Comparison of ENCODE assay signal across 8 mouse cellular contexts in the genomic region with DNA sequence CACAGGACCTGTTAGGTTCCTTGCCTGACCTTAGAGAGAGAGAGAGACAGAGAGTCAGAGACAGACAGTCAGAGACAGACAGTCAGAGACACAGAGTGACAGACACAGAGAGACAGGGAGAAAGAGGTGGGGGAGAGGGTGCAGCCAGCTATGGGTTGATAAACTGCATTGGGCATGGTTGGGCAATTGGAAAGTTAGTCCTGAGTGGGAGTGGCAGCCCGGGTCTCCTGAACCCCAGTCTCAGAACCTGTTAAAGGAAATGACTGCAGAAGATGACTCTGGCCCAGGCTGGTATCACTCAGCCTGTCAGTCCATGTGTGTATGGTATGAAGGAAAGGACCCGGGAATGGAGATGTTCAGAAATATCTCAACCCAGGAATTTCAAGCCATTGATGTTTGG. TPM values are rescaled to one million over a fixed set of nuclear protein-coding genes. Genes with fewer than 3 reads are reported as not detected.
DNase-seq lines count a peak whose midpoint lies in the region; ATAC-seq and TF ChIP-seq lines count a peak whose summit lies in the region.
"Had no signal": no experiment of that assay in that cellular context is flagged by ENCODE, and none has a peak within 500 bp of the region (broad histone marks: within the 10 kb centered on the region; RNA-seq: fewer than 3 reads in every experiment).

No protein-coding gene starts in this region.

- 0 out of 2 replicates have a peak, but pooled peaks cover 2% of the 10 kb centered on the region for H3K36me3 ChIP-seq in forebrain, embryonic 13.5 days (ENCODE audit: poor library complexity, severe bottlenecking)
- H3K36me3 ChIP-seq in intestine, embryonic 15.5 days: peaks cover 5% of the 10 kb centered on the region; the same call in 1 of the 2 replicates
- peaks cover 4% of the 10 kb centered on the region; the same call in 1 of the 2 replicates for H3K36me3 ChIP-seq in neural tube, embryonic 15.5 days

- peak overlapping the region; percentile 85 for H3K4me3 ChIP-seq in lung, adult 2 months (replicated peaks; ENCODE audit: extremely low read depth, low read depth, low read length)
- H3K4me3 ChIP-seq in forebrain, embryonic 13.5 days: no peak overlapping the region
- H3K4me3 ChIP-seq in intestine, embryonic 15.5 days (replicated peaks): peak overlapping the region; percentile 80
- H3K4me3 ChIP-seq in neural tube, embryonic 15.5 days (replicated peaks): peak overlapping the region; percentile 65; the same call in 1 of the 2 replicates

- WGBS in lung, adult 2 months: 44% methylated on average over 2 of the region's 2 CpGs
- WGBS in forebrain, embryonic 13.5 days: 85% methylated on average over 2 of the region's 2 CpGs
- 49% methylated on average over 2 of the region's 2 CpGs for WGBS in intestine, embryonic 15.5 days
- WGBS in neural tube, embryonic 15.5 days: 84% methylated on average over 2 of the region's 2 CpGs

- no peaks in the 10 kb centered on the region for H3K9me3 ChIP-seq in forebrain, embryonic 13.5 days (replicated peaks)
- H3K9me3 ChIP-seq in intestine, embryonic 15.5 days: no peaks in the 10 kb centered on the region
- no peaks in the 10 kb centered on the region for H3K9me3 ChIP-seq in neural tube, embryonic 15.5 days (replicated peaks)

- peak overlapping the region; percentile 44 for H3K27ac ChIP-seq in forebrain, embryonic 13.5 days
- H3K27ac ChIP-seq in intestine, embryonic 15.5 days: no peak overlapping the region
- no peak overlapping the region for H3K27ac ChIP-seq in neural tube, embryonic 15.5 days (replicated peaks)

- TF ChIP-seq POLR2A in lung, adult 2 months (IDR thresholded peaks at IDR 0.05; ENCODE audit: borderline replicate concordance, extremely low read depth, low read depth, low read length): no peak

- 0 out of 2 replicates have a peak, but pooled peaks cover 4% of the 10 kb centered on the region for H3K27me3 ChIP-seq in forebrain, embryonic 13.5 days
- H3K27me3 ChIP-seq in intestine, embryonic 15.5 days (replicated peaks): peaks cover 13% of the 10 kb centered on the region
- no peaks in the 10 kb centered on the region for H3K27me3 ChIP-seq in neural tube, embryonic 15.5 days (replicated peaks)

- peaks cover 11% of the 10 kb centered on the region for H3K4me1 ChIP-seq in lung, adult 2 months (ENCODE audit: control insufficient read depth, insufficient read depth, low read length)
- peaks cover 34% of the 10 kb centered on the region for H3K4me1 ChIP-seq in forebrain, embryonic 13.5 days
- H3K4me1 ChIP-seq in intestine, embryonic 15.5 days (replicated peaks): peaks cover 23% of the 10 kb centered on the region
- peaks cover 44% of the 10 kb centered on the region for H3K4me1 ChIP-seq in neural tube, embryonic 15.5 days

- no peak for TF ChIP-seq CTCF in lung, adult 2 months (IDR thresholded peaks at IDR 0.05; ENCODE audit: insufficient read depth, low read length)

- no peak overlapping the region for H3K9ac ChIP-seq in forebrain, embryonic 13.5 days
- no peak overlapping the region for H3K9ac ChIP-seq in intestine, embryonic 15.5 days
- H3K9ac ChIP-seq in neural tube, embryonic 15.5 days (replicated peaks): no peak overlapping the region; the same call in 1 of the 2 replicates

- ATAC-seq in forebrain, embryonic 13.5 days: no peak
- no peak for ATAC-seq in intestine, embryonic 15.5 days
- ATAC-seq in neural tube, embryonic 15.5 days (ENCODE audit: low FRiP score): no peak
- no peak for ATAC-seq in granulocyte monocyte progenitor cell, adult 5-6 weeks (replicated peaks; ENCODE audit: poor library complexity, severe bottlenecking)

- no peak for DNase-seq in lung, adult 2 months
- DNase-seq in lung, adult 18-20 months: no peak
- DNase-seq in MN1 (ENCODE audit: low spot score): no peak
- DNase-seq: thymus, postnatal 4 days had no signal

- peak overlapping the region; percentile 84 for H3K4me2 ChIP-seq in forebrain, embryonic 13.5 days
- H3K4me2 ChIP-seq in intestine, embryonic 15.5 days (replicated peaks): peak overlapping the region; percentile 91
- H3K4me2 ChIP-seq in neural tube, embryonic 15.5 days: peak overlapping the region; percentile 97

RNA-seq across cellular contexts. Expression of a gene that starts 2.1 kb away (rescaled TPM):
- polyA plus RNA-seq in lung, adult 2 months (2012; rRNA removed): 27.8 and 32.5 TPM in 2 replicates
- polyA plus RNA-seq in forebrain, embryonic 13.5 days (2015; fragmentation: Nextera tagmentation; extraction: Ambion mirVana): 4.5 and 4.9 TPM in 2 replicates
- 12.1 and 13.3 TPM in 2 replicates for polyA plus RNA-seq in intestine, embryonic 15.5 days (2015; fragmentation: Nextera tagmentation; extraction: Ambion mirVana)
- polyA plus RNA-seq in neural tube, embryonic 15.5 days (2015; fragmentation: Nextera tagmentation; extraction: Ambion mirVana): 7.8 and 8.4 TPM in 2 replicates
- 6.4 and 7.2 TPM in 2 replicates for total RNA-seq in granulocyte monocyte progenitor cell, adult 5-6 weeks (2014; fragmentation: Nextera tagmentation)
- 2.1 and 2.9 TPM in 2 replicates for total RNA-seq in granulocyte monocyte progenitor cell, adult 5-6 weeks (2017)
